Mouse (Mus musculus): Measurements from ENCODE around the gene Syndig1.

The Syndig1 gene

GRCm38 (mm10) chr2:149877954-149878353 is 48.9 kb downstream of the Syndig1 start:
- no peak for DNase-seq

DNA sequence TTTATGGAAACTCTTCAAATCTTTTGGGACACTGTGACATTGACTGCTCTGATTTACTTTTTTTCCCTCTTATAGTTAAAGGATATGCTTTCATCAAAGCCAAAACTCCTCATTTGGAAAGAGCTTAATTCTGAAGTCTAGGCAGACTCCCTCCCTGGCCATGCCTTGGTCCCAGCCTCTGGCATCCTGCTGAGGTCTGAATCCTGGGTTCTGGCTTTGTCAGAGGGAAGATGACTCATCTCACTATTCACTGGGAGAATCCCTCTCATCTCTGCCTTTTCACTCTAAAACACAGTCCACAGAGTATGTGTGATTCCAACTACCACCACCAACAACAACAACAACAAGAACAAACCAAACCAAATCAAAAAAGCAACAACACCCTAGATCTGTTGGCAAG is 58.6 kb downstream of the Syndig1 start:
- DNase-seq: no peak

DNA sequence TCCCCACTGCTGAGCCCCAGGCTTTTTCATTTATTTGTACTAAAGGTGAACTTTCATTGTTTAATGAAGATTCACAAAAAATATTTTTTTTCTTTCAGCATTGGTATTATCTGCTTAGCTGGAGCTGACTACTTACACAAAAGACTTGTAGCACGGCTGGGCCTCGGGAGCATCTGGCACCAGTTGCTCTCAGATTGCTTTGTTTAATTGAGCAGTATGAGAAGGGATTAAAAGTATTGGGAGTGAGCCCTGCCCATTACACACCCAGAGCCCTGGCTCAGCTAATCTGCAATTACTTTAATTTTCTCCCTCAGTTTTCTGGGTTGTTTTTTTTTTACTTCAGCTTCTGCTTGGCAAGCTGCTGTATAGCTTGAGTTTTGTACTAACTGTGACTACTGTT is 62.6 kb downstream of the Syndig1 start:
- no peak for DNase-seq

- DNase-seq: no peak
Measured at GRCm38 (mm10) chr2:149896337-149896736, 67.3 kb downstream of the Syndig1 start.

DNA sequence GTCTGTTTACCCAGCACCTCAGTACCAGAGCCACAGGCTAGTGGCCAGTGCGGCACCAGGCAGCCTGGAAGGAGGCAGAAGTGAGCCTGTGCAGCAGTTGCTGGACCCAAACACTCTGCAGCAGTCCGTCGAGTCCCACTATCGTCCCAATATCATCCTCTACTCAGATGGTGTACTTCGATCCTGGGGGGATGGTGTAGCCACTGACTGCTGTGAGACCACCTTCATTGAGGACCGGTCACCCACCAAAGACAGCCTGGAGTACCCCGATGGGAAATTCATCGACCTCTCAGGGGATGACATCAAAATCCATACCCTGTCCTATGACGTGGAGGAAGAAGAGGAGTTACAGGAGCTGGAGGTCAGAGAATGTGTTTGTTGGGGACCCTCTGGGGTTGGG is 70.6 kb downstream of the Syndig1 start:
- DNase-seq: no peak

GRCm38 (mm10) chr2:149900606-149901005 is 71.6 kb downstream of the Syndig1 start:
- no peak for DNase-seq

DNA sequence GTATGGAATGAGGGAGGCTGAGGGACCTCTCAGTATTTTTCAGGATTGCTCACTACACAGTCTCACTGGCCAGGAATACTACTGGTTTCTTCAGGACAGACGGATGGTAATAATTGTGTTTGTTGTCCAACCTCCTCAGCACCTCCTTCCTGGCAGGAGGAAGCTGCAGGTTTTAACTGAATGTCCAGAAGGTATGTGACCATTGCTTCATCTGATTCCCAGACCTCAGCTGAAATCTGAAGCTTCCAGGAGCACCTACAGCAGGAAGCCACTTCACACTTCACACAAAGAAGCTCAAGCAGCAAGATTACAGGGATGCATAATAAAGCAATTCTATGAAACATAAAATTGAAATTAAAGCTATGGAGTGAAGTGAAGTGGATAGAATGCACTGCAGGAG is 75.4 kb downstream of the Syndig1 start:
- DNase-seq: no peak

- no peak for DNase-seq
Measured at GRCm38 (mm10) chr2:149906694-149907093, 77.7 kb downstream of the Syndig1 start.

DNA sequence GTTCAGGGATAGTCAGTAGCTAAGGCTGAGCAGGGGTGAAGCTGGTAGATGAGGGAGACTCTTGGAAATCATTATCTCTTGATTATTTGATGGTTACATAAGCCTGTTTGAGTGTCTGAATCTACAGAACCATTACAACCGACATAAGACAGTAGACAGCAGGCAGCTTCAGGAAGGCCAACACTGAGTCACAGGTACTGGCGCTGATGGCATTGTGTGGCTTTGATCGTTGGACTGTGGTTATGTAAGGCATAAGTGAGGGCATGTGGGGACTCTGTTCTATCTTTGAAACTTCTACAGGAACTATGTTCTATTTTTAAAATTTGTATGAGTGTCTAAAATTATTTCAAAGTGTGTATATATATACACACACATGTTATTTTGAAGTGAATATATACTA is 88.2 kb downstream of the Syndig1 start:
- DNase-seq: peak; percentile 22

DNA sequence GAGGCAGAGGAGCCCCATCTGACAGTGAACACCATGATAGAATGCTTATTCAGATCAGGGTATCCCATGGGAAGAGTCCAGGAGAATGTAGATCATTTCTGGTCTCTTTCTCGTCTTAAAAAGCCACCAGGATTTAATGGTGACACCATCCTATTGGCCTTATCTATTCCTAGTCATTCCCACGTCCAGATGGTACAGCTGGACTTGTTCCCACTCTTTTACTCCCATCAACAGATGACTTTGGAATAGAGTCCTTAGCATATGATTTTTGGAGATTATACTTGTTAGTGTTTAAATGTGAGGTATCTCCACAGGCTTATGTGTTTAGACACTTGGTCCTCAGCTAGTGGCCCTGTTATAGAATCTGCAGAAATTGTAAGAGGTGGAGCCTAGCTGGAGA is 94.5 kb downstream of the Syndig1 start:
- peak; percentile 36 for DNase-seq

- DNase-seq: no peak
Measured at GRCm38 (mm10) chr2:149925911-149926310, 96.9 kb downstream of the Syndig1 start.

DNA sequence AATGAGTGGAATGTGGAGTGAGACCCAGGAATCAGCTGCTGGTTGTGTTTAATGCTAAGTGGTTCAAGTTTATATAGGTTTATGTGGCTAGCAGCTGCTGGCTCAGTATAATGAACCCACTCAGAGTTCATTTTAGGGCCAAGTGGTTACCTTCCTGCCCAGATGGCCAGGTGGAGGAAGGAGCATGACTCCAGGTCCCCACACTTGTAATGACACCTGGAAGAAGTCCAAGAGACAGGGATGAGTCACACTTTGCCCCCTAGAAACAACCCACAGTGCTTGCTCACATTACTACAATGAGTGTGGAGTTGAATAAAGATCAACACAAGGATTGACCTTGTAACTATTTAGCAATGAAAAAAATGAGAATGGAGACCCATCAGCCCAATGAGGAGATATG is 98.0 kb downstream of the Syndig1 start:
- no peak for DNase-seq

DNA sequence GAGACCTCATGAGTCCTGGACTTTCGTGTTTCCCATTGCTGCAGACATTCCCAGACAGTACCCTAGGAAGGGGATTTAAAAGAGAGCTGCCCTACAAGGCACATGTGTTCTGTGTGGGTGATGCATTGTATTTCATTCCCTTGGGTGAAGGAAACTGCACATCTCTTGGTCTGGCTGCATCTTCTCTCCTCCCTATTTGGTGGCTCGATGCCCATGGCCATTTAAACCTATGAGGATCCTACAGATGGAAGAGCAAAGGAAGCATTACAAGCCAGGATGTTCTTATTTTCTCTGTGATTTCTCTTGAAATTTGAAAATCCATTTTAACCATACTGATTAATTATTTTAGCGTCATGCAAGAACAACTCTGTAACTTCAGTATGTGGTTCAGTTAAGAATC is 98.5 kb downstream of the Syndig1 start:
- DNase-seq: no peak

GRCm38 (mm10) chr2:149929986-149930385 is 101.0 kb downstream of the Syndig1 start:
- peak; percentile 5 for DNase-seq

DNA sequence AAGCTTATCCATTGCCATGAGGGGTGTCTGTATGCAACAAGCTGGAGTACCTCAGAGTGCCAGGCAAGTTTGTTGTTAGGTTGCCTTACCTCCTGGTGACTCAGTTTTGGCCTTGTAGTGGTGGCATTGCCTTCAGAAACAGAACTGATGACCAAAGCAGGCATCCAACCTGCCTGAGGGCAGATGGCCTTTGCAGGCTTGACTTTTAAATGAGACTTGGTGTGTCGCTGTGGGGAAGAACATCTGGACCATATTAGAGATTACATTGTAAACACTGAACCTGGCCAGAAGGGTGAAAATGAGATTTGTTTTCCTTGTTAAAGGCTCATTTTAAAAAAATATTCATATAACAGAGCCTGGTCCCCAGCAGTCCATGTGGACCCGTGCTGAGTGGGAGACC is 102.1 kb downstream of the Syndig1 start:
- no peak for DNase-seq

DNA sequence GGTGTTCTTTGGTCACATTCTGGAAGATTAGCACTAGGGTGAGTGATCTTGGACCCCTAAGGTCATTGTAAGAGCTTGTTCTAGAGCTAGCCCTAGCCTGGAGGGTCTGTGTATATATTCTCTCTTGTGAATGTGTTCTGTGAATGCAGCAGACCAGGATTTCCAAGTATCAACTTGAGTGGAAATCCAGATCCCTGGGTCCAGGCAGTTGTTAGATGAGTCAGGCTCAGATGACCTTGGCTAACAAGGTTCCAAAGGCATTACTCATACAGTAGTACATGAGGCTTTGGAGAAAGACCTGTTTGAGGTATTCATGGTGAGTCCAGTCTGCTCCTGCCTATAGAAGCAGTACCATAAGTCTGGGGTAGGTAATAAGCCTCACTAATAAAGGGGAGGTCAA is 103.1 kb downstream of the Syndig1 start:
- no peak for DNase-seq

DNA sequence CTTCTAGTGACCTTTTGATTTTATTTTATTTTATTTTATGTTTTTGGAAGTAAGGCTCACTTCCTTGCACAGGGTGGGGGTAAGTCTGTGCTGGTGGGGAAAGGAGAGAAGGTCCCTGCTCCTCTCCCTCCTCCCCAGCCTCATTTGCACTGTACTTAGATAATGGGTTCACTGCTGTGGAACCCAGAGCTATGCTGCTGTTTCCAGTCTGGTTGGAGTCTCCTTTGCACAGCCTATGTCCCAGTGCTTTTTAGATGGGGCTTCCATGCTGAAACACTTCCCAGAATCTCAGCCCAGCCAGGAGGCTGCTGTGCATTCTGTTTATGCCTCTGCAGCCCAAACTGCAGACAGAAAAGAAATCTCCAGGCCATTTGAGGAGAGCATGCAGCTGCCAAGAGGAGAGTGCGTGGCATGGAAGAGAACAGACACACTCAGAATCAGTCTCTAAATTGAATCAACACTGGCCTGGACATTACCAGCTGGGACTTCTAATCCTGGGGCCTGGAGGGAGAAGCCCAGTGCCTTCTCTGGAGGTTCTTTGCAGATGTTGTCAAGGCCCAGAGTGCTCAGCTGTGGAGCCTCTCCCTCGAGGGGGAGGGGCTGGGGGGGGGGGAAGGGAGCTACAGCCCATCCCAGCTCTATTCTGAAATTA is 104.4 kb downstream of the Syndig1 start:
- no peak for DNase-seq

DNA sequence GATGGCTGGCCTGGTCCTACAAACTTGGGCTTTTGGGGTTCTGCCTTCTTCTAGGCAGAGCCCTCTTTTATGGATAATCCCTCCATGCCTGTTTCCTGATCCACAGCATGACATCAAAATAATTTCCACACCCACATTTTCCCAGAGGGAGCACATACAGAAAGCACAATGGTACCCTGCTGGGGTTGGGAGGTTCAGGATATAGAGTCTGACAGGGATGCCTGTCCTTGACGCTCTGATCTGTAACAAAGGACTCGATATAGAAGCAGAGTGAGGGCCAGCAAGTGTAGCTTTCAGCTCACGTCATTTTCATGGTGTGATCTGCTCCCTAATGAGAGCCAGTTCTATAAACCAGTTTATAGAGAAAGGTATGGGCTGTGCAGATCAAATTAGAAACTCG is 105.1 kb downstream of the Syndig1 start:
- no peak for DNase-seq

DNA sequence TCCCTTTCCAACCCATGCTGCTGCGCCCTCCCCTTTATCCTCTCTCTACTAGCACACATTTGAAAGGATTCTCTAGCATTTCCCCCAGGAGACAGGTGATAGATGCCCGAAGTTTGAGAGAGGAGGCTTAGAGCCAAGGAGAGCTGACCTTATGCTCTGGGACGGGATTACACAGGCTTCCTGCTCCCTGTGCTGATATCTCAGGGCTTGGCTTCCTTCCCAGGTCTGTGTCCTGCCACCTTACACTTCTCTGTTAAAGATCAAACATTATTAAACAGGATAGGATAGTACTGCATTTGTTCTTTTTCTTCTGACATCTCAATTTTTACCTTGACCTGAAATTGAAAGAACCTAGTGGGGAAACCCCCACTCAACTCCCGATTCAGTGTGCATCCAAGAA is 109.8 kb downstream of the Syndig1 start:
- DNase-seq: no peak

GRCm38 (mm10) chr2:149939586-149939985 is 110.6 kb downstream of the Syndig1 start:
- no peak for DNase-seq

- no peak for DNase-seq
Measured at GRCm38 (mm10) chr2:149950641-149951040, 121.6 kb downstream of the Syndig1 start.

GRCm38 (mm10) chr2:149971014-149971413 is 142.0 kb downstream of the Syndig1 start:
- no peak for DNase-seq

DNA sequence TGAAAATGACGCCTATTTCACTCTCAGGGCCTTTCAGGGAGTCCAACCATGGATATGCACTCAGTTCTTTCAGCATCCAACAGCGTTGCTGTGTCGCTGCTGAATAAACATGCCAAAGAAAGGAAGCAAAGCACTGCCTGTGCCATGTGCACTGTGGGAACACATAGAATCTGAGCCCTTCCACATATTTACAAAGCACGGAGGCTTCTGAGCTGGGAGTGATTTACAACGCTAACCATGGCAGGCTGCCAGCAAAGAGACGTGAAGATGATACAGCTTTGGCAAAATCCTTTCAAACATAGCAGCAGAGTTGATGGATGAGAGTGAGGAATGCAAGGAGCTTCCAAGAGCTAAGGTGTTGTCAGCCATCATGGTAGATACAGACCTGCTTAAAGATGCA is 144.6 kb downstream of the Syndig1 start:
- DNase-seq: peak; percentile 33

DNA sequence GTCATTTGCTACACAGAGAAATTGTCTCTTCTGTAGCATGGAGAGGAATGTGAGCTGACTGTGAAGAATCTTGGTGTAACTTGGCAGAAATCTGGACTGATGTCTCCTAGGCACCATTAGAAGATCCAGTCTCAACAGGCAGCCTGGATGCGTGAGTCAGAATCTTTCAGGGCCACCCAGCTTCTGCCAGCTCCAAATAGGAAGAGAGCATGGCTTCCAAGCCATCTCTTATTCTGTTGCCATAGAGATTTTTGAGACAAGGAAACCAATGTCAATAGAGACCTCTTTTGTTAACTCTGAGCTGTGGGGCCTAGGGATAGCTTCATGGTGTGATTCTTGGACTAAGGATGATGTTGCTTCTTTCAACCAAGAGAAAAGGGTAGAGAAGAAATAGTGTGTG is 151.4 kb downstream of the Syndig1 start:
- no peak for DNase-seq

GRCm38 (mm10) chr2:149982466-149982865 is 153.5 kb downstream of the Syndig1 start:
- no peak for DNase-seq

- no peak for DNase-seq
Measured at GRCm38 (mm10) chr2:149983107-149983506, 154.1 kb downstream of the Syndig1 start.

Measured in layer of hippocampus, adult 9-11 months (tissue).